Mouse (Mus musculus): Measurements from ENCODE around the gene Pip4k2b.

- TF ChIP-seq CTCF (IDR thresholded peaks at IDR 0.05; ENCODE audit: low read depth, low read length) (no peak), POLR2A (IDR thresholded peaks at IDR 0.05; ENCODE audit: borderline replicate concordance, low read depth, low read length) (no peak)
Observed at GRCm38 (mm10) chr11:97779968-97780701, 35.6 kb upstream of the Pip4k2b start.

Measured in bone marrow macrophage, adult 2 months (primary cell).